Mouse (Mus musculus) megakaryocyte, embryonic 14.5 days (primary cell): Measurements from ENCODE around the gene Samd1. TPM values are rescaled to one million over a fixed set of nuclear protein-coding genes. Genes with fewer than 3 reads are reported as not detected.

Source experiments
- H3K27me3 ChIP-seq: replicated peaks from 2 replicates; pipeline ENCODE3; 2012; ENCODE audit warnings: inconsistent platforms
- H3K36me3 ChIP-seq: replicated peaks from 2 replicates; pipeline ENCODE3; 2012; ENCODE audit warnings: low read length, inconsistent platforms, mixed read lengths
- H3K4me1 ChIP-seq: 2 replicates; pipeline ENCODE4 v1.6.1; 2012; ENCODE audit warnings: inconsistent platforms
- H3K4me3 ChIP-seq: replicated peaks from 2 replicates; pipeline ENCODE3; 2012; ENCODE audit warnings: moderate library complexity, mild to moderate bottlenecking, inconsistent platforms
- H3K9me3 ChIP-seq: 2 replicates; pipeline ENCODE4 v1.6.1; 2012; ENCODE audit warnings: inconsistent platforms
- FLI1 ChIP-seq: IDR thresholded peaks from 2 replicates; pipeline ENCODE4 v1.6.1; 2012; ENCODE audit warnings: low read length, inconsistent platforms, mixed read lengths
- GATA1 ChIP-seq: IDR thresholded peaks from 3 replicates; pipeline ENCODE4 v1.6.1; 2012; ENCODE audit warnings: mixed read lengths, low read length, inconsistent platforms, borderline replicate concordance
- polyA plus RNA-seq: library from polyadenylated mRNA; stranded (reverse); fragments of >175 nt; gene quantifications from 2 replicates; pipeline ENCODE4 v1.2.3, GENCODE M21; 2012; ENCODE audit warnings: low replicate concordance; ENCODE audit not compliant: insufficient read depth

The Samd1 gene
- polyA plus RNA-seq, 1 experiment: 104 TPM

GRCm38 (mm10) chr8:84010625-84011611 lies 13.4 kb downstream of the Samd1 start:
- Histone ChIP-seq H3K4me3 (peak overlapping the region; percentile 93), H3K27me3 (peaks cover 47% of the 10 kb centered on the region), H3K9me3 (peaks cover 6% of the 10 kb centered on the region), H3K4me1 (peaks cover 43% of the 10 kb centered on the region), H3K36me3 (no peaks in the 10 kb centered on the region)
- TF ChIP-seq FLI1: no peak
- TF ChIP-seq GATA1: no peak

- no peak for TF ChIP-seq FLI1
- no peak for TF ChIP-seq GATA1
- H3K4me3 ChIP-seq: peak within 1 kb of the TSS; percentile 93
- no peaks in the 10 kb centered on the region for H3K36me3 ChIP-seq
- H3K4me1 ChIP-seq: peaks cover 35% of the 10 kb centered on the region
- peaks cover 53% of the 10 kb centered on the region for H3K27me3 ChIP-seq
- peaks cover 10% of the 10 kb centered on the region for H3K9me3 ChIP-seq
Observed at GRCm38 (mm10) chr8:84011705-84012498, 14.4 kb downstream of the Samd1 start, which contains the start of gene 2210011C24Rik. TSS of gene 2210011C24Rik (minus strand) at chr8:84012171.

- H3K4me3 ChIP-seq: peak overlapping the region; percentile 93
- peaks cover 10% of the 10 kb centered on the region for H3K9me3 ChIP-seq
- H3K27me3 ChIP-seq: peaks cover 59% of the 10 kb centered on the region
- no peaks in the 10 kb centered on the region for H3K36me3 ChIP-seq
- H3K4me1 ChIP-seq: peaks cover 35% of the 10 kb centered on the region
- no peak for TF ChIP-seq GATA1
- no peak for TF ChIP-seq FLI1
Observed at GRCm38 (mm10) chr8:84012499-84013165, 15.2 kb downstream of the Samd1 start.

- peaks cover 10% of the 10 kb centered on the region for H3K9me3 ChIP-seq
- no peak overlapping the region for H3K4me3 ChIP-seq
- peaks cover 70% of the 10 kb centered on the region for H3K27me3 ChIP-seq
- H3K36me3 ChIP-seq: no peaks in the 10 kb centered on the region
- H3K4me1 ChIP-seq: peaks cover 21% of the 10 kb centered on the region
- TF ChIP-seq GATA1 (no peak), FLI1 (no peak)
Observed at GRCm38 (mm10) chr8:84015833-84016232, 18.4 kb downstream of the Samd1 start.

GRCm38 (mm10) chr8:84019738-84020137 lies 22.3 kb downstream of the Samd1 start:
- no peak for TF ChIP-seq GATA1
- TF ChIP-seq FLI1: no peak
- Histone ChIP-seq H3K36me3 (no peaks in the 10 kb centered on the region), H3K9me3 (peaks cover 10% of the 10 kb centered on the region), H3K4me1 (peaks cover 14% of the 10 kb centered on the region), H3K27me3 (peaks cover 78% of the 10 kb centered on the region), H3K4me3 (no peak overlapping the region)

- H3K36me3 ChIP-seq: no peaks in the 10 kb centered on the region
- H3K4me1 ChIP-seq: peaks cover 22% of the 10 kb centered on the region
- H3K9me3 ChIP-seq: peaks cover 3% of the 10 kb centered on the region
- H3K27me3 ChIP-seq: peaks cover 82% of the 10 kb centered on the region
- H3K4me3 ChIP-seq: no peak within 1 kb of the TSS
- TF ChIP-seq GATA1: no peak
- no peak for TF ChIP-seq FLI1
Observed at GRCm38 (mm10) chr8:84021096-84021495, 23.6 kb downstream of the Samd1 start, which contains the start of gene Palm3. TSS of gene Palm3 (plus strand) at chr8:84021471.

- TF ChIP-seq FLI1 (no peak), GATA1 (no peak)
- no peaks in the 10 kb centered on the region for H3K36me3 ChIP-seq
- H3K27me3 ChIP-seq: peaks cover 84% of the 10 kb centered on the region
- H3K9me3 ChIP-seq: no peaks in the 10 kb centered on the region; the same call in 1 of the 2 replicates
- H3K4me1 ChIP-seq: peaks cover 27% of the 10 kb centered on the region
- no peak overlapping the region for H3K4me3 ChIP-seq
Observed at GRCm38 (mm10) chr8:84021569-84021968, 24.1 kb downstream of the Samd1 start.

- Histone ChIP-seq H3K36me3 (no peaks in the 10 kb centered on the region), H3K9me3 (no peaks in the 10 kb centered on the region), H3K27me3 (peaks cover 86% of the 10 kb centered on the region), H3K4me1 (peaks cover 34% of the 10 kb centered on the region), H3K4me3 (no peak overlapping the region)
- TF ChIP-seq FLI1 (no peak), GATA1 (no peak)
Observed at GRCm38 (mm10) chr8:84023085-84023484, 25.6 kb downstream of the Samd1 start.

GRCm38 (mm10) chr8:84023631-84024030 lies 26.2 kb downstream of the Samd1 start:
- Histone ChIP-seq H3K9me3 (no peaks in the 10 kb centered on the region), H3K4me1 (peaks cover 34% of the 10 kb centered on the region), H3K4me3 (no peak overlapping the region), H3K36me3 (no peaks in the 10 kb centered on the region), H3K27me3 (peaks cover 88% of the 10 kb centered on the region)
- TF ChIP-seq FLI1 (no peak), GATA1 (no peak)

GRCm38 (mm10) chr8:84024171-84024570 lies 26.7 kb downstream of the Samd1 start:
- Histone ChIP-seq H3K36me3 (no peaks in the 10 kb centered on the region), H3K9me3 (no peaks in the 10 kb centered on the region), H3K4me3 (no peak overlapping the region), H3K27me3 (peaks cover 90% of the 10 kb centered on the region), H3K4me1 (peaks cover 34% of the 10 kb centered on the region)
- TF ChIP-seq GATA1 (no peak), FLI1 (no peak)
